Mouse (Mus musculus) testis, adult 2 months (tissue): Measurements from ENCODE around the gene Ahnak.

Experiments
- CTCF ChIP-seq: fragments of 200-500 bp; IDR thresholded peaks from 2 replicates; pipeline ENCODE4 v1.5.1; 2012; ENCODE audit warnings: low read depth, mild to moderate bottlenecking, inconsistent platforms, low read length, moderate library complexity; ENCODE audit not compliant: control insufficient read depth, insufficient read depth, insufficient replicate concordance
- POLR2A ChIP-seq: fragments of 200-500 bp; IDR thresholded peaks from 2 replicates; pipeline ENCODE4 v1.6.1; 2012; ENCODE audit warnings: low read depth, mild to moderate bottlenecking, inconsistent platforms, low read length, moderate library complexity; ENCODE audit not compliant: control insufficient read depth

GRCm38 (mm10) chr19:9026634-9027033, 37.5 kb downstream of the Ahnak start:
- no peak for TF ChIP-seq CTCF
- no peak for TF ChIP-seq POLR2A
